ENCODE assay signal across 8 mouse cellular contexts in the genomic region with DNA sequence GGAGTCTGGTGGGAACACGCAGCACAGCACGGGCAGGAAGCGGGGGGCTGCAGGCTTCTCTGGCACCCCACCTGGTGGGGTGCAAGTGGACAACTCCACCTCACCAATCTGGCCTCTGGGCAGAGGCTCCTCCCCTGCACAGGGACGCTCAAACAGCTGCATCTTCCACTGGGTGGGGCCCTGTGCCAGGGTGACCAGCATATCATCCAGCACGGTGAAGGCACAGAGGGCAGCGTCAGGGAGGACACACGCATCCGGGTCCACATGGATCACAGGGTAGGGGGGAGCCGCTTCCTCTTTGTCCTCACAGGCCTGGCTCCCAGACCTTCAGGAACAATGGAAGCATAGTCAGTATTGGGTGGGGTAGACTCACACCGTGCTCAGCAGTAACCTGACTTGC. TPM values are rescaled to one million over a fixed set of nuclear protein-coding genes. Genes with fewer than 3 reads are reported as not detected.
DNase-seq lines count a peak whose midpoint lies in the region; ATAC-seq and TF ChIP-seq lines count a peak whose summit lies in the region.

No protein-coding gene starts in this region.

- peak overlapping the region; percentile 88; the same call in 1 of the 2 replicates for H3K4me2 ChIP-seq in CH12.LX (ENCODE audit: insufficient read depth, low read depth, poor library complexity, severe bottlenecking)
- peak overlapping the region; percentile 96 for H3K4me2 ChIP-seq in forebrain, embryonic 15.5 days (replicated peaks)
- H3K4me2 ChIP-seq in liver, embryonic 14.5 days (ENCODE audit: low read depth) = peak overlapping the region; percentile 100

- no peak overlapping the region for H3K9ac ChIP-seq in CH12.LX (ENCODE audit: insufficient read depth, low read depth)
- H3K9ac ChIP-seq in forebrain, embryonic 15.5 days (replicated peaks) = peak overlapping the region; percentile 87
- no peak overlapping the region for H3K9ac ChIP-seq in liver, embryonic 14.5 days (replicated peaks)

- TF ChIP-seq CTCF in gastrocnemius, adult 2 months (IDR thresholded peaks at IDR 0.05) = no peak
- no peak for TF ChIP-seq CTCF in CH12.LX (conservative IDR thresholded peaks at IDR 0.05 in 1 of 2, IDR thresholded peaks at IDR 0.05 in 1 of 2; ENCODE audit: low read depth in 2 of 2, low read length in 2 of 2)
- no peak for TF ChIP-seq CTCF in liver, embryonic 14.5 days (IDR thresholded peaks at IDR 0.05; ENCODE audit: low read depth)

- TF ChIP-seq RAD21 in CH12.LX (IDR thresholded peaks at IDR 0.05; ENCODE audit: low read depth, low read length) = no peak

- no peak for ATAC-seq in forebrain, embryonic 15.5 days (replicated peaks)
- ATAC-seq in liver, embryonic 14.5 days (ENCODE audit: insufficient read depth) = no peak
- ATAC-seq in megakaryocyte progenitor cell, adult 5-6 weeks (replicated peaks; ENCODE audit: poor library complexity) = no peak

- H3K27ac ChIP-seq in gastrocnemius, adult 2 months = peak overlapping the region; percentile 93
- H3K27ac ChIP-seq in CH12.LX (ENCODE audit: insufficient read depth, low read depth) = no peak overlapping the region
- no peak overlapping the region for H3K27ac ChIP-seq in forebrain, embryonic 15.5 days (replicated peaks)
- H3K27ac ChIP-seq in liver, embryonic 14.5 days = no peak overlapping the region

- peak overlapping the region; percentile 95 for H3K4me3 ChIP-seq in gastrocnemius, adult 2 months
- peak overlapping the region in 1 of 3 experiments; percentile 76 for H3K4me3 ChIP-seq in CH12.LX (replicated peaks in 1 of 3; ENCODE audit: low read depth in 2 of 3, low read length in 2 of 3, poor library complexity in 1 of 3)
- H3K4me3 ChIP-seq in forebrain, embryonic 15.5 days = peak overlapping the region; percentile 93
- no peak overlapping the region for H3K4me3 ChIP-seq in liver, embryonic 14.5 days (ENCODE audit: insufficient read depth in 1 of 2, low read depth in 2 of 2, low read length in 2 of 2)

- peaks cover 44 to 83% of the 10 kb centered on the region in 2 experiments for H3K36me3 ChIP-seq in CH12.LX (replicated peaks in 1 of 2; ENCODE audit: control insufficient read depth in 1 of 2, insufficient read depth in 1 of 2, low read length in 1 of 2)
- peaks cover 58% of the 10 kb centered on the region for H3K36me3 ChIP-seq in forebrain, embryonic 15.5 days
- H3K36me3 ChIP-seq in liver, embryonic 14.5 days (replicated peaks; ENCODE audit: control insufficient read depth, insufficient read depth, low read depth) = peaks cover 12% of the 10 kb centered on the region

- 70% methylated on average over 10 of the region's 10 CpGs for WGBS in forebrain, embryonic 15.5 days
- WGBS in liver, embryonic 14.5 days (ENCODE audit: insufficient replicate concordance) = 63% methylated on average over 10 of the region's 10 CpGs

- no peak for TF ChIP-seq POLR2A in CH12.LX (IDR thresholded peaks at IDR 0.05; ENCODE audit: low read depth, low read length)

- H3K9me3 ChIP-seq in CH12.LX (replicated peaks; ENCODE audit: low read length) = no peaks in the 10 kb centered on the region
- no peaks in the 10 kb centered on the region for H3K9me3 ChIP-seq in forebrain, embryonic 15.5 days
- H3K9me3 ChIP-seq in liver, embryonic 14.5 days (ENCODE audit: control insufficient read depth, low read length) = no peaks in the 10 kb centered on the region

- in situ Hi-C loops in CH12.LX (cut with MboI; ENCODE audit: low pct_ligation_motif_present, low pct_unique_long_range_greater_than_20kb, low sequenced_read_pairs) = no loop called here

- H3K4me1 ChIP-seq in CH12.LX (ENCODE audit: control insufficient read depth in 1 of 2, insufficient read depth in 2 of 2) = peaks cover 11 to 18% of the 10 kb centered on the region in 2 experiments
- peaks cover 27% of the 10 kb centered on the region for H3K4me1 ChIP-seq in forebrain, embryonic 15.5 days
- H3K4me1 ChIP-seq in liver, embryonic 14.5 days (replicated peaks; ENCODE audit: control insufficient read depth in 2 of 2, insufficient read depth in 2 of 2, low read length in 1 of 2) = peaks cover 9 to 11% of the 10 kb centered on the region in 2 experiments

- no peaks in the 10 kb centered on the region for H3K27me3 ChIP-seq in CH12.LX (replicated peaks)
- no peaks in the 10 kb centered on the region for H3K27me3 ChIP-seq in forebrain, embryonic 15.5 days
- H3K27me3 ChIP-seq in liver, embryonic 14.5 days (ENCODE audit: control insufficient read depth, insufficient read depth, low read length) = no peaks in the 10 kb centered on the region

- no peaks in the 10 kb centered on the region for H3K79me2 ChIP-seq in CH12.LX (replicated peaks; ENCODE audit: control insufficient read depth, extremely low read depth, insufficient read depth, poor library complexity, severe bottlenecking)

- intact Hi-C loops in gastrocnemius, adult 2 months (cut with DNase I) = no loop called here
- intact Hi-C loops in gastrocnemius, postnatal 36 days (cut with DNase I) = loop anchor here (5.0 kb wide), 1 partner anchor 45 kb away; no protein-coding TSS in a partner anchor

- no peak for TF ChIP-seq EP300 in CH12.LX (IDR thresholded peaks at IDR 0.05; ENCODE audit: low read length)
- no peak for TF ChIP-seq EP300 in liver, embryonic 14.5 days (IDR thresholded peaks at IDR 0.05; ENCODE audit: low read depth)

- peak; percentile 68 for DNase-seq in gastrocnemius, adult 2 months
- no peak for DNase-seq in gastrocnemius, postnatal 36 days
- no peak for DNase-seq in CH12.LX (ENCODE audit: extremely low read depth)
- DNase-seq in liver, embryonic 14.5 days (ENCODE audit: low read depth in 3 of 3, low spot score in 3 of 3) = no peak
- DNase-seq in frontal cortex, adult 2 months (ENCODE audit: extremely low spot score in 1 of 2, low spot score in 1 of 2) = no peak
- no peak for DNase-seq in cerebellum, postnatal 4 days (ENCODE audit: low spot score in 2 of 2)

- dilution Hi-C loops in CH12.LX (cut with MboI; ENCODE audit: extremely low pct_ligation_motif_present, extremely low pct_unique_long_range_greater_than_20kb, low sequenced_read_pairs) = no loop called here

TF ChIP-seq in CH12.LX, 34 proteins besides CTCF, POLR2A, EP300 and RAD21 (continues in another document):
- no peak for TF ChIP-seq USF1 (IDR thresholded peaks at IDR 0.05; ENCODE audit: low read depth, low read length)
- TF ChIP-seq TBP (conservative IDR thresholded peaks at IDR 0.05; ENCODE audit: low read depth, low read length) = no peak
- TF ChIP-seq BHLHE40 (IDR thresholded peaks at IDR 0.05; ENCODE audit: low read depth, low read length) = no peak
- TF ChIP-seq ETS1 (conservative IDR thresholded peaks at IDR 0.05; ENCODE audit: low read depth, low read length) = no peak
- TF ChIP-seq TCF12 (IDR thresholded peaks at IDR 0.05; ENCODE audit: low read depth, low read length) = no peak
- TF ChIP-seq ELF1 (IDR thresholded peaks at IDR 0.05; ENCODE audit: low read depth, low read length) = no peak
- TF ChIP-seq NELFE (IDR thresholded peaks at IDR 0.05; ENCODE audit: low read depth, low read length) = no peak
- no peak for TF ChIP-seq E2F4 (IDR thresholded peaks at IDR 0.05; ENCODE audit: insufficient replicate concordance, low read depth, low read length)
- TF ChIP-seq MEF2A (IDR thresholded peaks at IDR 0.05; ENCODE audit: borderline replicate concordance, low read depth, low read length) = no peak
- TF ChIP-seq CHD1 (IDR thresholded peaks at IDR 0.05; ENCODE audit: low read depth, low read length) = no peak
- TF ChIP-seq GABPA (IDR thresholded peaks at IDR 0.05; ENCODE audit: insufficient replicate concordance, low read depth, low read length) = no peak
- TF ChIP-seq ZNF384 (IDR thresholded peaks at IDR 0.05; ENCODE audit: low read depth, low read length) = no peak
- no peak for TF ChIP-seq MYC (IDR thresholded peaks at IDR 0.05; ENCODE audit: low read depth, low read length)

RNA-seq across cellular contexts. Expression of gene Faap100, which starts 1.2 kb away (rescaled TPM):
- 10 to 100 TPM; 18.5 to 18.8 TPM for total RNA-seq in gastrocnemius, adult 2 months (2021)
- total RNA-seq in gastrocnemius, postnatal 36 days (2021) = 10 to 100 TPM; 21.7 to 22.9 TPM
- 17.7 and 19.6 TPM in 2 replicates for total RNA-seq in CH12.LX (2012; rRNA removed)
- total RNA-seq in CH12.LX (2014; rRNA removed) = 6.6 and 7.7 TPM in 2 replicates
- polyA plus RNA-seq in CH12.LX (2012; ENCODE audit: insufficient read length, low read depth) = 13.1 and 14.3 TPM in 2 replicates
- 72.1 and 74.1 TPM in 2 replicates for polyA plus RNA-seq in forebrain, embryonic 15.5 days (2015; fragmentation: Nextera tagmentation; extraction: Ambion mirVana)
- 5.3 and 6.3 TPM in 2 replicates for polyA plus RNA-seq in liver, embryonic 14.5 days (2012; rRNA removed)
- 4.5 and 5.4 TPM in 2 replicates for polyA plus RNA-seq in liver, embryonic 14.5 days (2014; fragmentation: Nextera tagmentation; extraction: Ambion mirVana)
- 10.8 and 11.0 TPM in 2 replicates for total RNA-seq in megakaryocyte progenitor cell, adult 5-6 weeks (2015)
- 6.5 and 7.0 TPM in 2 replicates for total RNA-seq in megakaryocyte progenitor cell, adult 5-6 weeks (2017)
- 27.6 and 27.8 TPM in 2 replicates for polyA plus RNA-seq in frontal cortex, adult 2 months (2012; rRNA removed)

RNA-seq across cellular contexts. Expression of gene Fscn2, which starts 16.0 kb away (rescaled TPM):
- total RNA-seq in gastrocnemius, adult 2 months (2021) = under 1 TPM in 1 of 2 experiments, not detected in 1; 0.87 TPM
- total RNA-seq in gastrocnemius, postnatal 36 days (2021) = under 1 TPM; 0.31 to 0.37 TPM
- total RNA-seq in CH12.LX (2012; rRNA removed) = 0.25 TPM in 1 of 2 replicates, not detected in the other
- not detected in 2 replicates for total RNA-seq in CH12.LX (2014; rRNA removed)
- not detected in 2 replicates for polyA plus RNA-seq in CH12.LX (2012; ENCODE audit: insufficient read length, low read depth)
- polyA plus RNA-seq in forebrain, embryonic 15.5 days (2015; fragmentation: Nextera tagmentation; extraction: Ambion mirVana) = 0.97 and 1.3 TPM in 2 replicates
- polyA plus RNA-seq in liver, embryonic 14.5 days (2012; rRNA removed) = not detected in 2 replicates
- not detected in 2 replicates for polyA plus RNA-seq in liver, embryonic 14.5 days (2014; fragmentation: Nextera tagmentation; extraction: Ambion mirVana)
- not detected in 2 replicates for total RNA-seq in megakaryocyte progenitor cell, adult 5-6 weeks (2015)
- total RNA-seq in megakaryocyte progenitor cell, adult 5-6 weeks (2017) = not detected in 2 replicates
- polyA plus RNA-seq in frontal cortex, adult 2 months (2012; rRNA removed) = 0.67 and 0.82 TPM in 2 replicates

RNA-seq across cellular contexts. Expression of gene Actg1, which starts 29.0 kb away (rescaled TPM):
- total RNA-seq in gastrocnemius, adult 2 months (2021) = 100 to 1,000 TPM; 201 to 262 TPM
- 100 to 1,000 TPM; 186 to 222 TPM for total RNA-seq in gastrocnemius, postnatal 36 days (2021)
- total RNA-seq in CH12.LX (2012; rRNA removed) (1,832 and 2,176 TPM in 2 replicates), CH12.LX (2014; rRNA removed) (2,424 and 2,484 TPM in 2 replicates)
- 3,554 and 4,362 TPM in 2 replicates for polyA plus RNA-seq in CH12.LX (2012; ENCODE audit: insufficient read length, low read depth)
- polyA plus RNA-seq in forebrain, embryonic 15.5 days (2015; fragmentation: Nextera tagmentation; extraction: Ambion mirVana) = 3,835 and 3,917 TPM in 2 replicates
- polyA plus RNA-seq in liver, embryonic 14.5 days (2012; rRNA removed) = 256 and 265 TPM in 2 replicates
- polyA plus RNA-seq in liver, embryonic 14.5 days (2014; fragmentation: Nextera tagmentation; extraction: Ambion mirVana) = 451 and 544 TPM in 2 replicates
- 1,607 and 1,783 TPM in 2 replicates for total RNA-seq in megakaryocyte progenitor cell, adult 5-6 weeks (2015)
- 724 and 844 TPM in 2 replicates for total RNA-seq in megakaryocyte progenitor cell, adult 5-6 weeks (2017)
- polyA plus RNA-seq in frontal cortex, adult 2 months (2012; rRNA removed) = 1,138 and 1,210 TPM in 2 replicates

Comparison
In these comparisons a context has a peak if more than half of its experiments do, and no peak if none do; other contexts are left out.
1. H3K4me3 ChIP-seq: peak in gastrocnemius, adult 2 months (single experiment) and forebrain, embryonic 15.5 days (single experiment); none in liver, embryonic 14.5 days (0 of 2).
2. Peak in every context shown above with its lines, with median percentiles within 50 percentile points of each other: H3K4me2 ChIP-seq.